Mouse (Mus musculus) adrenal gland (tissue): ENCODE data around the gene Olfr325.
"Not testable (repeated sequence)": the region's sequence is repeated elsewhere in the genome, so short reads cannot be mapped to it uniquely, and the experiment has no call there.

ENCODE experiments used
- intact Hi-C: fragments of 180-260 bp; cut with DNase I; formaldehyde crosslinking; loops from one replicate; pipeline ENCODE4 v1.15.1; 2025
- long read RNA-seq, 2 experiments: library from polyadenylated mRNA; unstranded; transcript quantifications; one replicate each; pipeline ENCODE4 v2.0.0; 2020; ENCODE audit warnings: borderline replicate concordance in 1 of 2; ENCODE audit not compliant: insufficient replicate concordance in 1 of 2

Olfr325 gene
- long read RNA-seq, experiment 1 = 0 reads
- long read RNA-seq, experiment 2 = 0 reads

- intact Hi-C loops = no loop called here
Measured at GRCm38 (mm10) chr11:58577430-58577829, at the start of gene Olfr325. Olfr325 (plus strand) TSS chr11:58577730.

DNA sequence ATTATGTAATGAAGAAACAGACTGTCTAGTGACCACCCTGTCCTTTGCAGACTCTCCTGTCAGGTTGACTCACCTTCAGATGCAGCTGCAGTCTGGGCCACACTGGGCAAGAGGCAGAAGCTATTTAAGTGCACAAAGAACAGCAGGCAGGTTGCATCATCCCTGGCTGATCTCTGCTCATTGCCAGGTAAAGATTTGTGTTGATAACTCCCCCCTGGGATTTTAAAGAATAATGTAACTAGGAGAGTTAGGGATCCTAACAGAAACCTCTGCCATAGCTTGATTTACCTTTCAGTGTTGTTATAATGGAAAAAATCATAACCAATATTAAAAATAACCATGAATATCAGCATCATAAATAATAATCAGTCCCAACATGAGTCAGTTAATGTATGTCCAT lies 42.8 kb upstream of the Olfr325 start, which contains the start of gene Olfr330:
Gene Olfr330, minus strand, starts transcription at position 101 of the 400 bp plus-strand sequence.
- intact Hi-C loops = not testable (repeated sequence)

- intact Hi-C loops = no loop called here
Measured at GRCm38 (mm10) chr11:58546322-58546721, 31.2 kb upstream of the Olfr325 start, which contains the start of gene Olfr329-ps. Olfr329-ps (minus strand) TSS chr11:58546422.

- intact Hi-C loops = no loop called here
Measured at GRCm38 (mm10) chr11:58555536-58555935, 22.0 kb upstream of the Olfr325 start, which contains the start of gene Olfr328. Olfr328 (minus strand) TSS chr11:58555636.

- intact Hi-C loops = no loop called here
Measured at GRCm38 (mm10) chr11:58570405-58570804, 7.1 kb upstream of the Olfr325 start, which contains the start of gene Olfr224. Olfr224 (minus strand) TSS chr11:58570553.

GRCm38 (mm10) chr11:58578636-58579035 lies 1.1 kb downstream of the Olfr325 start:
- intact Hi-C loops = no loop called here

GRCm38 (mm10) chr11:58587898-58588348 lies 10.4 kb downstream of the Olfr325 start:
- intact Hi-C loops = loop anchor here (2.0 kb wide), 1 partner anchor 185 kb away; no protein-coding TSS in a partner anchor

DNA sequence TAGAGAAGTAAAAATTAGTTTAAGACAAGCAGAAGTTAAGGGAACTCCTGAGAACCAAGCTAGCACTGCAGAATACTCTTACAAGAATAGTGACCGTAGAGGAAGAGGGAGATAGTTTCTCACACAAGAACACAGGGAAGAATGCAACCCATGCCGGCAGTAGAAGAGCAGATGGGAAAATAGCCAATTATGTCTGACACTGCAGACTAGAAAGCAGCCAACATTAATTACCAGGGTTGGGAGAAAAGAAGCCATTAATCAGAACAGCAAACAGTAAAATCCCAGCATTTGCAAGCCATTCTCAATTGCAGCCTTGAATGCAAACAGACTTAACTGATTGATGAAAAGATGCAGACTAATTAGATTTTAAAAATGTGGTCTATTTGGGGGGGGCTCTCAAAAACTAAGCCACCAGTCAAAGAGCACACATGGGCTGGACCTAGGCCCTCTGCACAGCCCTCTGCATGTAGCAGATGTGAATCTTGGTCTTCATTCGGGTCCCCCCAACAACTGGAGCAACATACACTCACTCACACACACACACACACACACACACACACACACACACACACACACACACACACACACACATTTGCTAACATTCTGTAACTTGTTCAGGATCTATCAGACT lies 11.2 kb downstream of the Olfr325 start:
- intact Hi-C loops = loop anchor here (2.0 kb wide), 1 partner anchor 186 kb away; no protein-coding TSS in a partner anchor

DNA sequence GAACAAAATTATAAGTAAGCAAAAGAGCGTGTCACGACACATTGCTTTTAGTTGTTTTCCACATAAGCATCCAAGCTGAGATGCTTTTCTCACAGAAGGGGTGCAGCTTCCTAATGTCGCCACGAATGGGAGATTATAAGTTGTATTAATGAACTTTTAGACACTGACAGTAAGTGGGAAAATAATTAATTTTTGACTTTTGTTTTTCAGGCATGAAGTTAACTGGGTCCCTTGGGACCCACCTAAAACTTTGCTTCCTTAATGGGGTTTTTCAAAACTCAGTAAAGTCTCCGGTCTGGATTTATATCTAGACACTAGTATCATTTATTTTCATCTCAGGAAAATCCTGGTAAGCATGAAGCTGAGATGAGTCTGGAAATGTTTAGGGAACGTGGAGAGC lies 17.3 kb downstream of the Olfr325 start, which contains the start of gene Olfr324:
Gene Olfr324, plus strand, starts transcription at position 301 of the 400 bp plus-strand sequence.
- intact Hi-C loops = no loop called here

DNA sequence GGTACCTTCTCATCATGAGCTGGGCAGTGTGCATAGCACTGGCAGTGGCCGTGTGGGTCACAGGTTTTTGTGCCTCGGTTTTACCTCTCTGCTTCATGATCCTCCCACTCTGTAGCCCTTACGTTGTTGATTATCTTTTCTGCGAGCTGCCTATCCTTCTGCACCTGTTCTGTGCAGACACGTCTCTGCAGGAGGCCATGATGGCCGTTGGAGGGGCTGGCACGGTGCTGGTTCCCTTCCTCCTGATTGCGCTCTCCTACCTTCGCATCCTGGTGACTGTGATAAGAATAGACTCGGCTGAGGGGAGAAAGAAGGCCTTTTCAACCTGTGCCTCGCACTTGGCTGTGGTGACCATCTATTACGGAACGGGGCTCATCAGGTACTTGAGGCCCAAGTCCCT lies 20.3 kb downstream of the Olfr325 start:
- intact Hi-C loops = no loop called here

DNA sequence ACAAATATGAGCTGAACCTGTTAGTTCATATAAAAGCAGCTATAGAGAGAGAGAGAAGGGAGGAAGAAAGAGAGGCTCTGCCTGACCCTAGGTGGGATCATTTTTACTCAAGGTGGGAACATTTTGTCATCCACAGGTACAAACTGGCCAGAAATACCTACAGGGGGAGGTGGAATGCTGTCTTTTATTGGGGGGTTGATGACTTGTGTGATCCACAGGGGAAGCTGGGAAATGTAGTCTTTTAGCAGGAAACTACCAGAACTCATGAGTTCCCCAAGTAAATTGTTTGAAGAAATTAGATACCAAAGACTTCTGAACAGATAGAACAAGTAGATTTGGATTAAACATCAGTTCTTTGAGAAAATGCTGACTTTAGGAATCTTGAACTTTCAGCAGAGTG lies 24.5 kb downstream of the Olfr325 start:
- intact Hi-C loops = no loop called here

- intact Hi-C loops = no loop called here
Measured at GRCm38 (mm10) chr11:58602800-58603560, 25.4 kb downstream of the Olfr325 start.

DNA sequence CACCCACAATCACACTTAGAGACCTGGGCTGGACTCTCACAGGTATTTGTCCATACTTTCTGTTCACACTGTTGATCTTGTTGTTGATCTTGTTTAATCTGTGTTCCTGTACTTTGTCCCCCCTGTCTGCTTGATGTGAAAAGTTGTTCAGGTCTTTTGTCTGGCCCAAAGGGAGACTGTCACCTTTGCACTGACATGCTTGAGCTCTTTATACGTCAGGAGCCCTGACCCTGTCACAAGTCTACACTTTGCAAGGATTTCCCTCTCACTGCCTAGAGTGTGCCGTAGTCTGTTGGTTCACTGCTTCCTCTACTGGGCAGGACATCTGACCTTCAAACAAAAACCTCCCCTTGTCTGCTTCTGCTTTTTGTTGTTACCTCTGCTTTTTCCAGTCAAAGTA lies 27.2 kb downstream of the Olfr325 start:
- intact Hi-C loops = no loop called here

DNA sequence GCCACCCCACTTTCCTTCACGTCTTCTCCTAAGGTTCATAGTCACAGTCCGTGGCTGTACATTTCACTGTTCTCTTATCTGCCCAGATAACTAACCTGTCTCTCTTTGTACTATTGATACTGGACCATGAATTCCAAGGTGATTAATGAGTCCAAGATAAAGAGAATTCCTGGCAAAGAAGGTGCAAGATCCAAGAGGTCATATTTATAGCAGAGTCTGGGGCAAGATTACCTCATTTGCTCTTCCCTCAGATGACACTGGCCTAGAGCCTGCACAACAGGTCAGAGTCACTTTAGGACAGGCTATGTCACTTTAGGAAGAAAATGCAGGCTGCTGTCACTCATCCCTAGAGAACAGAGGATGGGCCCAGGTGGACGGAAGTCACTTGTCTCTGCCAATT lies 27.7 kb downstream of the Olfr325 start:
- intact Hi-C loops = no loop called here

DNA sequence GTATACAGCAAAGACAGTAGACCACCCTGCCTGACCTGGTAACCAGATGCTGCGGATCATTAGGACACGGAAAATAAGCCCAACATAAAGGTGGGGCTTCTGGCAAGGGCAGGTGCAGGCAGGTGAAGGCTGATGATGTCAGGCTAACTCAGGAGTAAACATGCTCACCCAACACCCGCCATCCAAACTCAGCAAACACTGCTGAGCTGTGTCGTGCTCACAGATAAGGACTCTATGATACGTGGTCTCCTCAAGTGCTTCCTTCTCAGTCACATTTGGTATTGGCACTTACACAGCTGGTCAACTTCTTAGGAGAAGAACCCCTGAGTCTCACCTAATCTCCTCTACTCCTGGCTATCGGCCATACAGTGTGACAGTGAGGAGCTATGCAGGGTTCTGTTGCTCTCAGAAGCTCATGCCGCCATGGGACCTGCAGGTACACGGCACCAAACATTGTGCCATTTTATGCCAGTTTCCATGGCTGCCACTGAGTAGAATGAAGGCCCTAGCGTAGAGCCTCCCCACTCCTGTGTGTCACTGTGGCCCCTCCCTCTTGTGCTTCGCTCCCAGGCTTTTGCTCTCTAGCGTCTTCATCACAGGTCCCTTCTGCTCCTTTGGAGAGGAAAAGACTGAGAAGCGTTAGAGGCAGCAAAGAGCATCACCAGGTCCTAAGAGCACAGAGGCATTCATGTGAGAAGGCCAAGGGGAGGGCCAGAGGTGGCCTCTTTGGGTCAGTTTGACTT lies 28.8 kb downstream of the Olfr325 start:
- intact Hi-C loops = no loop called here

- intact Hi-C loops = no loop called here
Measured at GRCm38 (mm10) chr11:58607030-58607429, 29.5 kb downstream of the Olfr325 start.

DNA sequence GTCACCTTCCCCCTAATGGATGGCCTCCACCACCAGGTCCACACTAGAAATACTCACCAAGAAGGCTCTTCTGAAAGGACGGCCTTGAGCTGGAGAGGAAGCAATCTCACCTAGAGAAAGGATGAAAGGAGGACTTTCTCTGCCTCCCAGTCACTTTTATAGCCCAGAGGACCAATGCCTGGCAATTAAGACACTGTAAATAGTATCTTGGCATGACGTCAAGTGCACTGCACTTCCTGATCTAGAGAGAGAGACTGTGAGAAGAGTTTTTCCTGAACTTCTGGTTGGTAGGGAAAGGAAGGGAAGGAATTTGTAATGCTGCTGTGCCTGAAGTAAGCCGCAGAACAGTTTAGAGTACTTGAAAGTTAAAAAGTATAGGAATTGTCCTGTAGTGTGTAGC lies 35.8 kb downstream of the Olfr325 start:
- intact Hi-C loops = no loop called here

- intact Hi-C loops = no loop called here
Measured at GRCm38 (mm10) chr11:58614526-58614925, 37.0 kb downstream of the Olfr325 start.

- intact Hi-C loops = no loop called here
Measured at GRCm38 (mm10) chr11:58615975-58616374, 38.4 kb downstream of the Olfr325 start, which contains the start of gene 2210407C18Rik. 2210407C18Rik (minus strand) TSS chr11:58616075.

- intact Hi-C loops = no loop called here
Measured at GRCm38 (mm10) chr11:58618369-58618768, 40.8 kb downstream of the Olfr325 start.

DNA sequence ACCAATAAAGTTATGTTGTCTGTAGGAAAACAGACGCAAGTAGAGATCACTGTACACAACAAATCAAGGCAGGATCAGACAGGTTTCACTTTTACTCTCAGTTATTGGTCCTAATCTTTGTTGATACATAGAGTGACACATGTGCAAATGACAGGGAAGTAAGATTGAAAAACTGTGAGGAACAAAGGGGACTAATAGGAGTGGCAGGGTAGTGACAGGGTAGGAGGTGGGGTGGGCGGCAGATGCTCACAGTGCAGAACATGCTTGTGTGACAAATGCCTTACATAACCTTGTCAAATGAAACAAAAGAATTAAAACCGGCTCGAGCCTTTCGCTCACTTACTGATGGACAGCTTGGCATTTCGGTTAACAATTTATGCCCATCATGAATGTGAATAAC lies 41.3 kb downstream of the Olfr325 start:
- intact Hi-C loops = no loop called here
